Mouse (Mus musculus) lung, embryonic 14.5 days (tissue): Measurements from ENCODE around the gene Vwa7. TPM values are rescaled to one million over a fixed set of nuclear protein-coding genes. Genes with fewer than 3 reads are reported as not detected.
"Not testable (repeated sequence)": the region's sequence is repeated elsewhere in the genome, so short reads cannot be mapped to it uniquely, and the experiment has no call there.

Experiments used
- ATAC-seq: fragments of 200-750 bp; cut with Nextera tagmentation; 2 replicates; pipeline ENCODE4 v1.8.0; 2017; ENCODE audit warnings: mild to moderate bottlenecking, moderate TSS enrichment, moderate library complexity; ENCODE audit not compliant: insufficient read depth
- DNase-seq: peaks from one replicate; pipeline ENCODE4 v3.0.0-alpha.2; 2015
- H3K27ac ChIP-seq: fragments of 300-500 bp; sonication (generic); 2 replicates; pipeline ENCODE4 v1.5.1; 2014; ENCODE audit warnings: low read depth, mild to moderate bottlenecking, moderate library complexity
- H3K27me3 ChIP-seq: fragments of 300-500 bp; sonication (generic); 2 replicates; pipeline ENCODE4 v1.6.1; 2014; ENCODE audit warnings: low read length, control low read depth; ENCODE audit not compliant: insufficient read depth
- H3K36me3 ChIP-seq: fragments of 300-500 bp; sonication (generic); 2 replicates; pipeline ENCODE4 v1.6.1; 2014; ENCODE audit warnings: control low read depth; ENCODE audit not compliant: insufficient read depth
- H3K4me1 ChIP-seq: fragments of 300-500 bp; sonication (generic); 2 replicates; pipeline ENCODE4 v1.6.1; 2014; ENCODE audit warnings: antibody characterized with exemption, control low read depth; ENCODE audit not compliant: insufficient read depth
- H3K4me2 ChIP-seq: fragments of 300-500 bp; sonication (generic); 2 replicates; pipeline ENCODE4 v1.6.1; 2014; ENCODE audit warnings: mild to moderate bottlenecking
- H3K4me3 ChIP-seq: fragments of 300-500 bp; sonication (generic); 2 replicates; pipeline ENCODE4 v1.5.1; 2014; ENCODE audit warnings: low read depth, low read length
- H3K9ac ChIP-seq: fragments of 300-500 bp; sonication (generic); 2 replicates; pipeline ENCODE4 v1.6.1; 2014
- H3K9me3 ChIP-seq: fragments of 300-500 bp; sonication (generic); 2 replicates; pipeline ENCODE4 v1.6.1; 2016; ENCODE audit warnings: low read depth, low read length, control low read depth
- CTCF ChIP-seq: IDR thresholded peaks from 2 replicates; pipeline ENCODE4 v1.5.1; 2016; ENCODE audit warnings: antibody characterized with exemption, low read depth
- WGBS: fragments of 180-500 bp; shearing (Covaris S2); extraction: QIAGEN DNeasy Blood & Tissue Kit; methylation state at CpG from one replicate; pipeline ENCODE4 v1.1.7; 2014; 5-methylcytosine and 5-hydroxymethylcytosine counted together
- polyA plus RNA-seq: library from polyadenylated mRNA; unstranded; fragments of >200 nt; fragmentation: Nextera tagmentation; extraction: Ambion mirVana; gene quantifications from 2 replicates; pipeline ENCODE4 v1.2.1, GENCODE M21; 2014

Vwa7 gene
- polyA plus RNA-seq, result 0.11 and 0.47 TPM in 2 replicates

- WGBS, result 62% methylated on average over 12 of the region's 12 CpGs
- no peak within 1 kb of the TSS for H3K27ac ChIP-seq
- DNase-seq (peak; percentile 57), ATAC-seq (no peak)
- no peaks in the 10 kb centered on the region for H3K9me3 ChIP-seq
- H3K27me3 ChIP-seq, result no peaks in the 10 kb centered on the region
- peaks cover 62% of the 10 kb centered on the region for H3K36me3 ChIP-seq
- TF ChIP-seq CTCF, result no peak
- H3K4me3 ChIP-seq, result no peak within 1 kb of the TSS
- no peak within 1 kb of the TSS for H3K9ac ChIP-seq
- no peaks in the 10 kb centered on the region for H3K4me1 ChIP-seq
- H3K4me2 ChIP-seq, result no peak within 1 kb of the TSS
Measured at GRCm38 (mm10) chr17:35016376-35016775, at the start of gene Vwa7. Vwa7 (plus strand) TSS chr17:35016579.

GRCm38 (mm10) chr17:34969822-34970221 is 46.6 kb upstream of the Vwa7 start, which contains the start of gene Gm20481:
Gm20481 (plus strand) TSS chr17:34969912.
- not testable (repeated sequence) for ATAC-seq, DNase-seq, H3K9me3 ChIP-seq, H3K9ac ChIP-seq, H3K4me3 ChIP-seq, H3K36me3 ChIP-seq, H3K4me1 ChIP-seq, H3K4me2 ChIP-seq, H3K27ac ChIP-seq
- WGBS, result 50% methylated on average over 6 of the region's 11 CpGs
- peaks cover 25% of the 10 kb centered on the region for H3K27me3 ChIP-seq

DNA sequence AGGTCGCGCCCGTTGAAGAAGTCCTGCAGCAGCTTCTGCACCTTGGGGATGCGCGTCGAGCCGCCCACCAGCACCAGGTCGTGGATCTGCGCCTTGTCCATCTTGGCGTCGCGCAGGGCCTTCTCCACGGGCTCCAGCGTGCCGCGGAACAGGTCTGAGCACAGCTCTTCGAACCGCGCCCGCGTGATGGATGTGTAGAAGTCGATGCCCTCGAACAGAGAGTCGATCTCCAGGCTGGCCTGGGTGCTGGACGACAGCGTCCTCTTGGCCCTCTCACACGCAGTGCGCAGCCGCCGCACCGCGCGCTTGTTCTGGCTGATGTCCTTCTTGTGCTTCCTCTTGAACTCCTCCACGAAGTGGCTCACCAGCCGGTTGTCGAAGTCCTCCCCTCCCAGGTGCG is 45.5 kb upstream of the Vwa7 start:
- not testable (repeated sequence) for H3K4me1 ChIP-seq, H3K9ac ChIP-seq, DNase-seq, H3K27ac ChIP-seq, H3K4me2 ChIP-seq, H3K4me3 ChIP-seq, ATAC-seq, H3K9me3 ChIP-seq, H3K36me3 ChIP-seq
- 33% methylated on average over 21 of the region's 37 CpGs for WGBS
- peaks cover 25% of the 10 kb centered on the region for H3K27me3 ChIP-seq

- not testable (repeated sequence) for H3K27ac ChIP-seq, H3K9ac ChIP-seq, H3K36me3 ChIP-seq, H3K4me1 ChIP-seq, DNase-seq, H3K9me3 ChIP-seq, ATAC-seq
- Histone ChIP-seq H3K27me3 (peaks cover 25% of the 10 kb centered on the region), H3K4me2 (peak overlapping the region; percentile 82), H3K4me3 (peak overlapping the region; percentile 33; the same call in 1 of the 2 replicates)
- 0% methylated on average over 28 of the region's 43 CpGs for WGBS
Measured at GRCm38 (mm10) chr17:34971694-34972068, 44.7 kb upstream of the Vwa7 start.

DNA sequence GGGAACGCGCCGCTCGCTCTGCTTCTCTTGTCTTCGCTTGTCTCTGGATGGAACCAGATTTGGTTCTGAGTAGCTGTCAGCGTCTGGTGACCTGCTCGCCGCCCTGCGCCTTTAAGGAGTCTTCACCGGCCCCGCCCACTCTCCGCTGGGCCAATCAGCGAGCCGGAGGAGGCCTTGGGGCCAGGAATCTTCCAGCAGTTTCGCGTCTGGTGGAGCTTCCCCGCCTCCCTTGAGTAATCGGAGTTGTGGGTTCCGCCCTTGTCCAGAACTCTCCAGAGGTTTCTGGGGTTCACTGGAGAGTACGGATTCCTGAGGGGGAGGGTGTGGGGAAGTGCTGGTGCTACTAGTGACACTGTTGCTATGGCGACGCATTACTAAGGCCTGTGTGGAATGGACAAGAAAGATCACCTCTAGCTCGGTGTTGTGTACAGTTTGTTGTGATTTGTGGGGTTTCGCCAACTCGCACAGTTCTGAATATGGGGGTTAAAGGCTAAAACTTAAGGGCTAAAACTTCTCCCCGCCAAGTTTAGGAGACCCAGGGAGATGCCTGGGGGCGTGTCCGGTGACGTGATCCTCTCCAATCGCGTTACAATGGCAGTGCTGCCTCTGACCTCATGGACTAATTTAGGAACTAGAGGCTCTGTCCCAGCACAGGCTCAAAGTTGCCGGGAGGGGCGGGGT is 44.2 kb upstream of the Vwa7 start, which contains the start of the genes Hspa1a and Hspa1l:
TSS of gene Hspa1a (minus strand) at position 88 of the 681 bp plus-strand sequence.
TSS of gene Hspa1l (plus strand) at position 635 of the 681 bp plus-strand sequence.
- Histone ChIP-seq H3K27me3 (peaks cover 25% of the 10 kb centered on the region), H3K4me3 (peak within 1 kb of the TSS; percentile 33), H3K4me2 (peak within 1 kb of the TSS; percentile 82), H3K9ac (peak within 1 kb of the TSS; percentile 38), H3K27ac (0 out of 2 replicates have a peak within 1 kb of the TSS, but pooled peaks have one; percentile 40)
- H3K4me1 ChIP-seq, H3K36me3 ChIP-seq, H3K9me3 ChIP-seq: not testable (repeated sequence)
- peak; percentile 85 for DNase-seq
- WGBS, result 2% methylated on average over 30 of the region's 33 CpGs
- ATAC-seq, result peak; percentile 94

DNA sequence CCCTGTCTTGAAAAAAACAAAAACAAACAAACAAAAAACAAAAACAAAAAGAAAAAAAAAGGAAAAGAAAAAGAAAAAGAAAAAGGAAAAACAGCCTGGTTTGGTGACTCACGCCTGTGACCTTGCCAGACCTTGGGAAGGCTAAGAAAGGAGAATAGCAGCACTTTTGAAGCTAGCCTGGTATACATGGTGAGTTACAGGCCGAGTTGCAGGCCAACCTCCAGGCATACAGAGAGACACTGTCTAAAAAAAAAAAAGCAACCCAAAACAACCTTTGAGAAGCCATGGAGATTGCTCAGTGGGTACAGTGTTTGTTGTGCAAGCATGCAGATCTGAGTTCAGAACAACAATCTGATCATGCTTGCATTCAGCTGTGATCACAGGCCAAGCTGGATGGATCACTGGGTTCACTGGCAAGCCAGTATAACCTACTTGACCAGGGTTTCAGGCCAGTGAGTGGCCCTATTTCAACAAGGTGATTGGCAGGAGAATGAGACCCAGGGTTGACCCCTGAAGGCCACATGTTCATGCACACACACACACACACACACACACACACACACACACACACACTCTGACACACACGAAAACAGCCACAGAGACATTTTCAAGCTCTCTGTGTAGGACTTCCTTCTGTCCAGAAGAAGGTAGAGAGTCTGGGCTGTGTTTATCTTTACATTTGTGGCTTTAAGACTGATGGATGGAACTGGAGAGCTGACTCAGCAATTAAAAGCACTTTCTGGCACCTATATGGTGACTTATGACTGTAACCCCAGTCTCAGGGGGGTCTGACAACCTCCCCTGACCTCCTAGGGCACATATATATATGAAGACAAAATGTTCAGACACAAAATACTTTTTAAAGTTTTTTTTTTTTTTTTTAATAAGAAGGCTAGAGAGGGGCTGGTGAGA is 40.5 kb upstream of the Vwa7 start:
- WGBS, result 67% methylated on average over 3 of the region's 3 CpGs
- Histone ChIP-seq H3K9ac (no peak overlapping the region), H3K4me3 (no peak overlapping the region), H3K27ac (no peak overlapping the region), H3K9me3 (no peaks in the 10 kb centered on the region), H3K36me3 (no peaks in the 10 kb centered on the region; the same call in 1 of the 2 replicates), H3K4me2 (no peak overlapping the region), H3K27me3 (no peaks in the 10 kb centered on the region), H3K4me1 (no peaks in the 10 kb centered on the region)
- no peak for DNase-seq
- TF ChIP-seq CTCF, result no peak
- ATAC-seq, result no peak

DNA sequence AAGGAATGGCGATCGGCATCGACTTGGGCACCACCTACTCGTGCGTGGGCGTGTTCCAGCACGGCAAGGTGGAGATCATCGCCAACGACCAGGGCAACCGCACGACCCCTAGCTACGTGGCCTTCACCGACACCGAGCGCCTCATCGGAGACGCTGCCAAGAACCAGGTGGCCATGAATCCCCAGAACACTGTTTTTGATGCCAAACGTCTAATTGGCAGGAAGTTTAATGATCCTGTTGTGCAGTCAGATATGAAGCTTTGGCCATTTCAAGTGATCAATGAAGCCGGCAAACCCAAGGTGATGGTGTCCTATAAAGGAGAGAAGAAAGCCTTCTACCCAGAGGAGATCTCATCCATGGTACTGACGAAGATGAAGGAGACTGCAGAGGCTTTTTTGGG is 39.4 kb upstream of the Vwa7 start:
- no peak for TF ChIP-seq CTCF
- no peaks in the 10 kb centered on the region; the same call in 1 of the 2 replicates for H3K36me3 ChIP-seq
- H3K27me3 ChIP-seq, result no peaks in the 10 kb centered on the region
- no peak overlapping the region for H3K27ac ChIP-seq
- H3K4me2 ChIP-seq, result no peak overlapping the region
- H3K9me3 ChIP-seq, result no peaks in the 10 kb centered on the region
- no peak overlapping the region for H3K9ac ChIP-seq
- ATAC-seq (no peak), DNase-seq (no peak)
- WGBS, result 92% methylated on average over 20 of the region's 20 CpGs
- no peak overlapping the region for H3K4me3 ChIP-seq
- no peaks in the 10 kb centered on the region for H3K4me1 ChIP-seq
